Mouse (Mus musculus) CH12.LX (cell line): ENCODE results near the gene Nom1. TPM values are rescaled to one million over a fixed set of nuclear protein-coding genes. Genes with fewer than 3 reads are reported as not detected.
A peak's percentile ranks its signal among the peaks of the same experiment; 100 is the strongest.

Experiments
- DNase-seq: peaks from one replicate; pipeline ENCODE4 v3.0.0-alpha.2; 2013; ENCODE audit errors: extremely low read depth
- H3K27ac ChIP-seq: 2 replicates; pipeline ENCODE4 v1.5.1; 2012; ENCODE audit warnings: low read depth, mild to moderate bottlenecking, control low read depth, moderate library complexity; ENCODE audit not compliant: insufficient read depth
- H3K27me3 ChIP-seq: replicated peaks from 2 replicates; pipeline ENCODE3; 2012; ENCODE audit warnings: inconsistent platforms
- H3K36me3 ChIP-seq, 2 experiments: replicated peaks in 1 of 2; 2 replicates each; pipeline versions ENCODE3 to v1.6.1; 2012; ENCODE audit warnings: inconsistent platforms in 1 of 2, low read length in 1 of 2, mild to moderate bottlenecking in 1 of 2, mixed read lengths in 1 of 2, moderate library complexity in 1 of 2; ENCODE audit not compliant: control insufficient read depth in 1 of 2, insufficient read depth in 1 of 2
- H3K4me1 ChIP-seq, 2 experiments: 2 replicates each; pipeline ENCODE4 v1.6.1; 2012; ENCODE audit warnings: inconsistent platforms in 1 of 2, moderate library complexity in 1 of 2; ENCODE audit not compliant: insufficient read depth in 2 of 2, control insufficient read depth in 1 of 2
- H3K4me2 ChIP-seq: 2 replicates; pipeline ENCODE4 v1.6.1; 2012; ENCODE audit warnings: low read depth, mild to moderate bottlenecking, control low read depth; ENCODE audit not compliant: poor library complexity, insufficient read depth, severe bottlenecking
- H3K4me3 ChIP-seq, 3 experiments: fragments of 150-350 bp in 1 of 3; sonication (generic) in 1 of 3; replicated peaks in 1 of 3; 2 replicates each; pipeline versions ENCODE3 to v1.5.1; 2011 to 2012; ENCODE audit warnings: low read depth in 2 of 3, low read length in 2 of 3, mild to moderate bottlenecking in 2 of 3, moderate library complexity in 2 of 3, control low read depth in 1 of 3, improper control_type of control experiment in 1 of 3, inconsistent platforms in 1 of 3, mixed read lengths in 1 of 3; ENCODE audit not compliant: poor library complexity in 1 of 3
- H3K79me2 ChIP-seq: replicated peaks from 2 replicates; pipeline ENCODE4 v1.6.1; 2012; ENCODE audit warnings: mild to moderate bottlenecking, moderate library complexity; ENCODE audit not compliant: control insufficient read depth, poor library complexity, insufficient read depth, severe bottlenecking; ENCODE audit errors: extremely low read depth
- H3K9ac ChIP-seq: 2 replicates; pipeline ENCODE4 v1.6.1; 2012; ENCODE audit warnings: low read depth, mild to moderate bottlenecking, control low read depth, moderate library complexity; ENCODE audit not compliant: insufficient read depth
- H3K9me3 ChIP-seq: replicated peaks from 2 replicates; pipeline ENCODE3; 2012; ENCODE audit warnings: low read length, inconsistent platforms, mixed read lengths
- CTCF ChIP-seq, 2 experiments: IDR thresholded peaks in 1 of 2; conservative IDR thresholded peaks in 1 of 2; 2 replicates each; pipeline ENCODE4 v1.5.1; 2011 to 2012; ENCODE audit warnings: low read depth in 2 of 2, low read length in 2 of 2, improper control_type of control experiment in 1 of 2, inconsistent platforms in 1 of 2, mild to moderate bottlenecking in 1 of 2, moderate library complexity in 1 of 2
- ELF1 ChIP-seq: IDR thresholded peaks from 2 replicates; pipeline ENCODE4 v1.6.1; 2014; ENCODE audit warnings: low read depth, mild to moderate bottlenecking, inconsistent platforms, low read length, improper control_type of control experiment
- GABPA ChIP-seq: IDR thresholded peaks from 2 replicates; pipeline ENCODE4 v1.6.1; 2012; ENCODE audit warnings: low read depth, low read length, improper control_type of control experiment, inconsistent platforms; ENCODE audit not compliant: insufficient replicate concordance
- HCFC1 ChIP-seq: IDR thresholded peaks from 2 replicates; pipeline ENCODE4 v1.6.1; 2012; ENCODE audit warnings: low read depth, mild to moderate bottlenecking, inconsistent platforms, low read length, improper control_type of control experiment
- IRF4 ChIP-seq: IDR thresholded peaks from 2 replicates; pipeline ENCODE4 v1.6.1; 2014; ENCODE audit warnings: low read depth, mild to moderate bottlenecking, inconsistent platforms, low read length, improper control_type of control experiment
- JUND ChIP-seq: conservative IDR thresholded peaks from 2 replicates; pipeline ENCODE4 v1.6.1; 2011; ENCODE audit warnings: low read depth, low read length, improper control_type of control experiment
- MAZ ChIP-seq: IDR thresholded peaks from 2 replicates; pipeline ENCODE4 v1.6.1; 2012; ENCODE audit warnings: low read depth, mild to moderate bottlenecking, inconsistent platforms, low read length, improper control_type of control experiment, moderate library complexity
- MEF2A ChIP-seq: IDR thresholded peaks from 2 replicates; pipeline ENCODE4 v1.6.1; 2014; ENCODE audit warnings: low read depth, mild to moderate bottlenecking, inconsistent platforms, low read length, improper control_type of control experiment, borderline replicate concordance
- MXI1 ChIP-seq: IDR thresholded peaks from 2 replicates; pipeline ENCODE4 v1.6.1; 2011; ENCODE audit warnings: mild to moderate bottlenecking, low read depth, low read length, improper control_type of control experiment
- NRF1 ChIP-seq: IDR thresholded peaks from 2 replicates; pipeline ENCODE4 v1.6.1; 2014; ENCODE audit warnings: low read depth, mild to moderate bottlenecking, inconsistent platforms, low read length, improper control_type of control experiment, moderate library complexity
- PAX5 ChIP-seq: IDR thresholded peaks from 2 replicates; pipeline ENCODE4 v1.6.1; 2012; ENCODE audit warnings: low read length, inconsistent platforms, mixed read lengths
- POLR2A ChIP-seq: IDR thresholded peaks from 2 replicates; pipeline ENCODE4 v1.6.1; 2011; ENCODE audit warnings: low read depth, mild to moderate bottlenecking, improper control_type of control experiment, low read length
- POLR2AphosphoS2 ChIP-seq: IDR thresholded peaks from 2 replicates; pipeline ENCODE4 v1.6.1; 2011; ENCODE audit warnings: low read depth, low read length, improper control_type of control experiment
- RAD21 ChIP-seq: IDR thresholded peaks from 2 replicates; pipeline ENCODE4 v1.6.1; 2011; ENCODE audit warnings: low read depth, mild to moderate bottlenecking, low read length, improper control_type of control experiment, moderate library complexity
- RCOR1 ChIP-seq: conservative IDR thresholded peaks from 2 replicates; pipeline ENCODE4 v1.6.1; 2012; ENCODE audit warnings: low read depth, mild to moderate bottlenecking, inconsistent platforms, low read length, improper control_type of control experiment
- SIN3A ChIP-seq: IDR thresholded peaks from 2 replicates; pipeline ENCODE4 v1.6.1; 2012; ENCODE audit warnings: low read length, improper control_type of control experiment, inconsistent platforms
- SMC3 ChIP-seq: IDR thresholded peaks from 2 replicates; pipeline ENCODE4 v1.6.1; 2011; ENCODE audit warnings: low read depth, low read length, improper control_type of control experiment
- TCF12 ChIP-seq: IDR thresholded peaks from 2 replicates; pipeline ENCODE4 v1.6.1; 2014; ENCODE audit warnings: low read depth, mild to moderate bottlenecking, inconsistent platforms, low read length, improper control_type of control experiment
- UBTF ChIP-seq: IDR thresholded peaks from 2 replicates; pipeline ENCODE4 v1.6.1; 2012; ENCODE audit warnings: low read depth, mild to moderate bottlenecking, inconsistent platforms, low read length, improper control_type of control experiment, moderate library complexity
- USF1 ChIP-seq: IDR thresholded peaks from 2 replicates; pipeline ENCODE4 v1.6.1; 2014; ENCODE audit warnings: low read depth, mild to moderate bottlenecking, inconsistent platforms, low read length, improper control_type of control experiment
- USF2 ChIP-seq: conservative IDR thresholded peaks from 2 replicates; pipeline ENCODE4 v1.6.1; 2011; ENCODE audit warnings: low read depth, low read length, improper control_type of control experiment
- ZKSCAN1 ChIP-seq: IDR thresholded peaks from 2 replicates; pipeline ENCODE4 v1.6.1; 2012; ENCODE audit warnings: low read depth, inconsistent platforms, low read length, improper control_type of control experiment, borderline replicate concordance
- ZMIZ1 ChIP-seq: IDR thresholded peaks from 2 replicates; pipeline ENCODE4 v1.6.1; 2012; ENCODE audit warnings: low read depth, mild to moderate bottlenecking, inconsistent platforms, low read length, improper control_type of control experiment
- dilution Hi-C: fragments of 300-500 bp; cut with MboI; formaldehyde crosslinking; loops from 2 replicates; pipeline ENCODE4 v1.14.3; 2020; ENCODE audit warnings: low sequenced_read_pairs; ENCODE audit not compliant: extremely low pct_unique_long_range_greater_than_20kb, extremely low pct_ligation_motif_present
- in situ Hi-C: fragments of 300-500 bp; cut with MboI; formaldehyde crosslinking; loops from 3 replicates; pipeline ENCODE4 v1.14.3; 2019; ENCODE audit warnings: low sequenced_read_pairs, low pct_ligation_motif_present, low pct_unique_long_range_greater_than_20kb, mixed read lengths
- polyA plus RNA-seq: library from polyadenylated mRNA; unstranded; fragments of >175 nt; gene quantifications from 2 replicates; pipeline ENCODE4 v1.2.1, GENCODE M21; 2012; ENCODE audit warnings: low read depth; ENCODE audit not compliant: insufficient read length
- total RNA-seq, 2 experiments: library from RNA; depleted of rRNA; stranded (reverse); fragments of 300-350 nt in 1 of 2; fragments of >200 nt in 1 of 2; gene quantifications; 2 replicates each; pipeline ENCODE4 v1.2.3; 2012 to 2014

The Nom1 gene
- total and polyA plus RNA-seq, 3 experiments, result 23.7 to 30.6 (median 28.6) TPM

- dilution Hi-C loops (no loop called here), in situ Hi-C loops (loop anchor here (5.0 kb wide), 1 partner anchor 299 kb away; no protein-coding TSS in a partner anchor)
- TF ChIP-seq MAZ (no peak), IRF4 (no peak), SIN3A (no peak)
- Histone ChIP-seq H3K27ac (no peak overlapping the region), H3K79me2 (no peaks in the 10 kb centered on the region), H3K4me2 (no peak overlapping the region), H3K9ac (no peak overlapping the region), H3K36me3 (no peaks in the 10 kb centered on the region), H3K9me3 (no peaks in the 10 kb centered on the region), H3K27me3 (no peaks in the 10 kb centered on the region), H3K4me1 (peaks cover 0 to 2% of the 10 kb centered on the region in 2 experiments; a peak in 1 of 4 replicates), H3K4me3 (no peak overlapping the region)
- DNase-seq, result no peak
These were observed 46.1 kb upstream of the Nom1 start for GRCm38 (mm10) chr5:29388181-29388943.

- Histone ChIP-seq H3K4me3 (no peak overlapping the region), H3K4me2 (no peak overlapping the region), H3K27me3 (no peaks in the 10 kb centered on the region), H3K27ac (no peak overlapping the region), H3K9me3 (no peaks in the 10 kb centered on the region), H3K79me2 (no peaks in the 10 kb centered on the region), H3K4me1 (peaks cover 0 to 2% of the 10 kb centered on the region in 2 experiments; a peak in 1 of 4 replicates), H3K36me3 (no peaks in the 10 kb centered on the region), H3K9ac (no peak overlapping the region)
- TF ChIP-seq PAX5, result no peak
- TF ChIP-seq SMC3, result peak; percentile 65
- peak; percentile 88 to 92 for TF ChIP-seq CTCF (conservative IDR thresholded peaks at IDR 0.05 in 1 of 2, IDR thresholded peaks at IDR 0.05 in 1 of 2; ENCODE audit: low read depth in 2 of 2, low read length in 2 of 2)
- peak; percentile 92 for TF ChIP-seq RAD21
- TF ChIP-seq ELF1, result no peak
- dilution Hi-C loops, result no loop called here
- peak; percentile 53 for DNase-seq
- in situ Hi-C loops, result loop anchor here (5.0 kb wide), 1 partner anchor 298 kb away; no protein-coding TSS in a partner anchor
These were observed 45.3 kb upstream of the Nom1 start for GRCm38 (mm10) chr5:29388944-29389765.

GRCm38 (mm10) chr5:29398427-29398826, 36.0 kb upstream of the Nom1 start:
- no peaks in the 10 kb centered on the region for H3K79me2 ChIP-seq
- dilution Hi-C loops (no loop called here), in situ Hi-C loops (no loop called here)
- no peak overlapping the region for H3K9ac ChIP-seq
- DNase-seq, result no peak
- H3K4me1 ChIP-seq, result no peaks in the 10 kb centered on the region
- H3K27me3 ChIP-seq, result no peaks in the 10 kb centered on the region
- H3K36me3 ChIP-seq, result no peaks in the 10 kb centered on the region
- H3K9me3 ChIP-seq, result no peaks in the 10 kb centered on the region
- H3K4me2 ChIP-seq, result no peak overlapping the region
- H3K4me3 ChIP-seq, result no peak overlapping the region
- no peak overlapping the region for H3K27ac ChIP-seq
- no peak for TF ChIP-seq JUND
- TF ChIP-seq POLR2A, result no peak
- TF ChIP-seq ZKSCAN1, result no peak
- no peak for TF ChIP-seq CTCF (conservative IDR thresholded peaks at IDR 0.05 in 1 of 2, IDR thresholded peaks at IDR 0.05 in 1 of 2; ENCODE audit: low read depth in 2 of 2, low read length in 2 of 2)
- TF ChIP-seq UBTF, result no peak
- TF ChIP-seq POLR2AphosphoS2, result no peak
- TF ChIP-seq GABPA, result no peak
- TF ChIP-seq MXI1, result no peak
- no peak for TF ChIP-seq TCF12
- TF ChIP-seq MEF2A, result no peak
- no peak for TF ChIP-seq RAD21
- TF ChIP-seq USF2, result no peak
- TF ChIP-seq MAZ, result no peak
- no peak for TF ChIP-seq NRF1
- no peak for TF ChIP-seq USF1
- TF ChIP-seq RCOR1, result no peak
- no peak for TF ChIP-seq HCFC1
- no peak for TF ChIP-seq ZMIZ1
